Mouse (Mus musculus): ENCODE results near the gene Mex3d. TPM values are rescaled to one million over a fixed set of nuclear protein-coding genes. Genes with fewer than 3 reads are reported as not detected.

The Mex3d gene
- polyA plus RNA-seq, 1 experiment = 20.6 TPM

GRCm38 (mm10) chr10:80382641-80383365 is 4.7 kb downstream of the Mex3d start:
- Histone ChIP-seq H3K27me3 (ENCODE audit: control insufficient read depth, insufficient read depth, low read length) (no peaks in the 10 kb centered on the region), H3K27ac (ENCODE audit: insufficient read depth, low read depth, low read length) (no peak overlapping the region), H3K36me3 (ENCODE audit: control insufficient read depth, insufficient read depth, low read length) (peaks cover 12% of the 10 kb centered on the region), H3K4me1 (ENCODE audit: control insufficient read depth, insufficient read depth, insufficient read length, low read length) (peaks cover 10% of the 10 kb centered on the region), H3K4me3 (ENCODE audit: low read depth, low read length) (no peak overlapping the region)
- TF ChIP-seq POLR2A (IDR thresholded peaks at IDR 0.05; ENCODE audit: low read depth, low read length) (no peak), CTCF (IDR thresholded peaks at IDR 0.05; ENCODE audit: extremely low read depth, insufficient read length, insufficient replicate concordance, low read depth, low read length) (no peak)
- WGBS = 91% methylated on average over 7 of the region's 7 CpGs

- TF ChIP-seq POLR2A (IDR thresholded peaks at IDR 0.05; ENCODE audit: low read depth, low read length) (no peak), CTCF (IDR thresholded peaks at IDR 0.05; ENCODE audit: extremely low read depth, insufficient read length, insufficient replicate concordance, low read depth, low read length) (peak; percentile 67; the same call in 1 of the 2 replicates)
- 50% methylated on average over 10 of the region's 10 CpGs for WGBS
- Histone ChIP-seq H3K4me3 (ENCODE audit: low read depth, low read length) (no peak overlapping the region), H3K27ac (ENCODE audit: insufficient read depth, low read depth, low read length) (no peak overlapping the region), H3K4me1 (ENCODE audit: control insufficient read depth, insufficient read depth, insufficient read length, low read length) (no peaks in the 10 kb centered on the region), H3K27me3 (ENCODE audit: control insufficient read depth, insufficient read depth, low read length) (no peaks in the 10 kb centered on the region), H3K36me3 (ENCODE audit: control insufficient read depth, insufficient read depth, low read length) (peaks cover 12% of the 10 kb centered on the region)
These were observed 9.7 kb downstream of the Mex3d start for GRCm38 (mm10) chr10:80377716-80378115.

- Histone ChIP-seq H3K36me3 (ENCODE audit: control insufficient read depth, insufficient read depth, low read length) (peaks cover 4% of the 10 kb centered on the region), H3K27me3 (ENCODE audit: control insufficient read depth, insufficient read depth, low read length) (no peaks in the 10 kb centered on the region), H3K27ac (ENCODE audit: insufficient read depth, low read depth, low read length) (no peak overlapping the region), H3K4me3 (ENCODE audit: low read depth, low read length) (no peak overlapping the region), H3K4me1 (ENCODE audit: control insufficient read depth, insufficient read depth, insufficient read length, low read length) (no peaks in the 10 kb centered on the region)
- TF ChIP-seq CTCF (IDR thresholded peaks at IDR 0.05; ENCODE audit: extremely low read depth, insufficient read length, insufficient replicate concordance, low read depth, low read length) = peak; percentile 95
- no peak for TF ChIP-seq POLR2A (IDR thresholded peaks at IDR 0.05; ENCODE audit: low read depth, low read length)
- 1% methylated on average over 7 of the region's 7 CpGs for WGBS
These were observed 11.3 kb downstream of the Mex3d start for GRCm38 (mm10) chr10:80376160-80376559.

GRCm38 (mm10) chr10:80374063-80374462 is 13.4 kb downstream of the Mex3d start:
- WGBS = 26% methylated on average over 6 of the region's 6 CpGs
- no peaks in the 10 kb centered on the region for H3K36me3 ChIP-seq (ENCODE audit: control insufficient read depth, insufficient read depth, low read length)
- H3K27ac ChIP-seq (ENCODE audit: insufficient read depth, low read depth, low read length) = no peak overlapping the region
- no peaks in the 10 kb centered on the region for H3K27me3 ChIP-seq (ENCODE audit: control insufficient read depth, insufficient read depth, low read length)
- no peaks in the 10 kb centered on the region for H3K4me1 ChIP-seq (ENCODE audit: control insufficient read depth, insufficient read depth, insufficient read length, low read length)
- no peak overlapping the region for H3K4me3 ChIP-seq (ENCODE audit: low read depth, low read length)
- no peak for TF ChIP-seq POLR2A (IDR thresholded peaks at IDR 0.05; ENCODE audit: low read depth, low read length)
- peak; percentile 69; the same call in 1 of the 2 replicates for TF ChIP-seq CTCF (IDR thresholded peaks at IDR 0.05; ENCODE audit: extremely low read depth, insufficient read length, insufficient replicate concordance, low read depth, low read length)

- 82% methylated on average over 6 of the region's 6 CpGs for WGBS
- Histone ChIP-seq H3K27ac (ENCODE audit: insufficient read depth, low read depth, low read length) (no peak overlapping the region), H3K4me1 (ENCODE audit: control insufficient read depth, insufficient read depth, insufficient read length, low read length) (no peaks in the 10 kb centered on the region), H3K36me3 (ENCODE audit: control insufficient read depth, insufficient read depth, low read length) (no peaks in the 10 kb centered on the region), H3K4me3 (ENCODE audit: low read depth, low read length) (no peak overlapping the region), H3K27me3 (ENCODE audit: control insufficient read depth, insufficient read depth, low read length) (no peaks in the 10 kb centered on the region)
- TF ChIP-seq CTCF (IDR thresholded peaks at IDR 0.05; ENCODE audit: extremely low read depth, insufficient read length, insufficient replicate concordance, low read depth, low read length) (no peak), POLR2A (IDR thresholded peaks at IDR 0.05; ENCODE audit: low read depth, low read length) (no peak)
These were observed 14.8 kb downstream of the Mex3d start for GRCm38 (mm10) chr10:80372706-80373105.

GRCm38 (mm10) chr10:80371983-80372382 is 15.5 kb downstream of the Mex3d start:
- no peaks in the 10 kb centered on the region for H3K27me3 ChIP-seq (ENCODE audit: control insufficient read depth, insufficient read depth, low read length)
- no peak overlapping the region for H3K4me3 ChIP-seq (ENCODE audit: low read depth, low read length)
- H3K4me1 ChIP-seq (ENCODE audit: control insufficient read depth, insufficient read depth, insufficient read length, low read length) = peaks cover 6% of the 10 kb centered on the region
- H3K36me3 ChIP-seq (ENCODE audit: control insufficient read depth, insufficient read depth, low read length) = no peaks in the 10 kb centered on the region
- no peak overlapping the region for H3K27ac ChIP-seq (ENCODE audit: insufficient read depth, low read depth, low read length)
- WGBS = 60% methylated on average over 9 of the region's 9 CpGs
- TF ChIP-seq POLR2A (IDR thresholded peaks at IDR 0.05; ENCODE audit: low read depth, low read length) (no peak), CTCF (IDR thresholded peaks at IDR 0.05; ENCODE audit: extremely low read depth, insufficient read length, insufficient replicate concordance, low read depth, low read length) (no peak)

- Histone ChIP-seq H3K27ac (ENCODE audit: insufficient read depth, low read depth, low read length) (no peak overlapping the region), H3K27me3 (ENCODE audit: control insufficient read depth, insufficient read depth, low read length) (no peaks in the 10 kb centered on the region), H3K4me3 (ENCODE audit: low read depth, low read length) (no peak overlapping the region), H3K4me1 (ENCODE audit: control insufficient read depth, insufficient read depth, insufficient read length, low read length) (peaks cover 8% of the 10 kb centered on the region), H3K36me3 (ENCODE audit: control insufficient read depth, insufficient read depth, low read length) (no peaks in the 10 kb centered on the region)
- no peak for TF ChIP-seq POLR2A (IDR thresholded peaks at IDR 0.05; ENCODE audit: low read depth, low read length)
- no peak for TF ChIP-seq CTCF (IDR thresholded peaks at IDR 0.05; ENCODE audit: extremely low read depth, insufficient read length, insufficient replicate concordance, low read depth, low read length)
- WGBS = 11% methylated on average over 12 of the region's 12 CpGs
These were observed 16.0 kb downstream of the Mex3d start for GRCm38 (mm10) chr10:80371411-80371966.
